ENCODE assay signal across 10 mouse cellular contexts in the genomic region with DNA sequence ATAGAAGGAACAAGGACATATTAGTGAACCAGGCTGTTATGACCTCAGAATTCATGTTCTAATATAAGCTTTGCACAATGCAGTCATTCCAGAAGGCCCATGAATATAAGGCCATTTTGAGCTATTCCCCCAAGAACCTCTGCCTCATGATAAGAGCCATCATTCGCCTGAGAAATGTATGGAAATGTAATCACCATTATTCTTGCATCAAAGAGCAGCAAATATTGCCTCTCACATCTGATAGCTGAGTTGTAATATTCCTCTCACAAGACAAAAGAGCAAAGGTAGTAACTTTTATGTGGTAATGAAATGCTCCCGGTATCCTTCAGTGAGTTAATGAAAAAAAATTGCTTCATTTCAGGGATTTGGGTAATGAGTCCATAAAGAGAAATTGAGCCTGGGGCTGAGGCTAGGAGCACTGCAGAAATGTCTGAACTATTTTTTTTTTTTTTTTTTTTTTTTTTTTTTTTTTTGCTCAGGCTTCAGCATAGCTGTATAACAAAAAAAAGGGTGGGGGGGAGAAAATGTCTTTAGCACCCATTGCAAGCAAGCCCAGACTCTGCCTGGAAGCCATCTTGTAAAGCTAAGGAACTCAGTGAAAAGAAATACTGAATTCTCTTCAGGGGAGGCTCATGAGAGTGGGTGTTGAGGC.
"Had no signal": no experiment of that assay in that cellular context is flagged by ENCODE, and none has a peak within 500 bp of the region (broad histone marks: within the 10 kb centered on the region; RNA-seq: fewer than 3 reads in every experiment).

No protein-coding gene starts in this region.

- DNase-seq: kidney, adult 8-10 months; kidney, postnatal 25 days; liver; liver, embryonic 13.5 days; liver, postnatal 0 days; midbrain, embryonic 14.5 days; right cerebral cortex, postnatal 14 days; thymus, postnatal 36 days had no signal

- H3K4me2 ChIP-seq: limb, embryonic 12.5 days; liver, embryonic 13.5 days had no signal

- H3K27ac ChIP-seq: limb, embryonic 12.5 days; liver, embryonic 13.5 days had no signal

- H3K4me3 ChIP-seq: limb, embryonic 12.5 days; liver, embryonic 13.5 days; myocyte had no signal

- H3K9me3 ChIP-seq: limb, embryonic 12.5 days; liver, embryonic 13.5 days had no signal

- H3K4me1 ChIP-seq: liver, embryonic 13.5 days had no signal

- H3K36me3 ChIP-seq: limb, embryonic 12.5 days; liver, embryonic 13.5 days had no signal

- ATAC-seq: liver, postnatal 0 days had no signal

- H3K9ac ChIP-seq: limb, embryonic 12.5 days; liver, embryonic 13.5 days; liver, postnatal 0 days had no signal

- H3K27me3 ChIP-seq: limb, embryonic 12.5 days; liver, embryonic 13.5 days had no signal
